Mouse (Mus musculus) testis, adult 2 months (tissue): ENCODE results near the gene Cnot1.
A peak's percentile ranks its signal among the peaks of the same experiment; 100 is the strongest.

Experiments
- CTCF ChIP-seq: fragments of 200-500 bp; IDR thresholded peaks from 2 replicates; pipeline ENCODE4 v1.5.1; 2012; ENCODE audit warnings: low read depth, mild to moderate bottlenecking, inconsistent platforms, low read length, moderate library complexity; ENCODE audit not compliant: control insufficient read depth, insufficient read depth, insufficient replicate concordance
- POLR2A ChIP-seq: fragments of 200-500 bp; IDR thresholded peaks from 2 replicates; pipeline ENCODE4 v1.6.1; 2012; ENCODE audit warnings: low read depth, mild to moderate bottlenecking, inconsistent platforms, low read length, moderate library complexity; ENCODE audit not compliant: control insufficient read depth

DNA sequence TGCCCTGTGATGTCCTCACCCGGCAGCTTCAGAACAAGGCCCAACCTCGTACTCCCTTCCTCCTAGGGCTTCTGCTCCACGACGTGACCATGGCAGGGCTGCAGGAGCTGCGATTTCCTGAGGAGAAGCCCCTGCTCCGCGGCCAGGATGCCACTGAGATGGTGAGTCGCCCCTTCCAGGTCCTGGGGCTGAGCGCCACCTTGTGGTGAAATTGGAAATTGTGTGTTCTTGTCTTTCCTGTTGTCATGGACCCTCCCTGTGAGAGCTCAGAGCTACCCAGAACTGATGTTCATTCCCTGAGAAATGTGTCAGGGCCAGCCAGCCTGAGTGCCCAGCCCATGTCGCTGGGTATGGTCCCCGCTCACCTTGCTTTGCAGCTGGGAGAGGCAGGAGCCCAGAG is 110.1 kb downstream of the Cnot1 start:
- TF ChIP-seq POLR2A (no peak), CTCF (peak; percentile 89)
